Mouse (Mus musculus) embryo, embryonic 10.5 days (tissue): Measurements from ENCODE around the gene Lmna.
A peak's percentile ranks its signal among the peaks of the same experiment; 100 is the strongest.

Source experiments
- DNase-seq: peaks from one replicate; pipeline ENCODE4 v3.0.0-alpha.2; 2015; ENCODE audit warnings: low spot score

Gene Lmna

DNA sequence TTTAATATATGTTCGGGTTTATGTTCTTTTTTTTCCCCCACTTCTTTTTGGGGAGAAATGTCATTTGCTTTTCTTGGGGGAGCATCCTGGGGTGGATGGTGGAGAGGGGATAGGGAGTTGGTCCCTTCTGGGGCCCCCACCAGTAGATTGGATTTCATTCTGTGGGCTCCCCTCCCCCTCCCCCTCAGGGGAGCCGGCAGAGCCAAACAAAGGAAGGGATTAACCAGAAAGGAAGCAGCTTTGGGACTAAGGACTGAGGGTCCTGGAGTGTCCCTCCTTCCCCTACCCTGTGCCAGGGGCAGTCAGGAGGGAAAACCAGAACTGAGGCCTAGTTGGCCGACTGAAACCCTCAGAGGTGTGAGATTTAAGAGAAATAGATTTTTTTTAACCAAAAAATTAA is 29.6 kb upstream of the Lmna start:
- peak; percentile 77 for DNase-seq

GRCm38 (mm10) chr3:88538271-88539145 is 28.8 kb upstream of the Lmna start:
- DNase-seq, result peak; percentile 52

- no peak for DNase-seq
Measured at GRCm38 (mm10) chr3:88537146-88537545, 27.4 kb upstream of the Lmna start.

DNA sequence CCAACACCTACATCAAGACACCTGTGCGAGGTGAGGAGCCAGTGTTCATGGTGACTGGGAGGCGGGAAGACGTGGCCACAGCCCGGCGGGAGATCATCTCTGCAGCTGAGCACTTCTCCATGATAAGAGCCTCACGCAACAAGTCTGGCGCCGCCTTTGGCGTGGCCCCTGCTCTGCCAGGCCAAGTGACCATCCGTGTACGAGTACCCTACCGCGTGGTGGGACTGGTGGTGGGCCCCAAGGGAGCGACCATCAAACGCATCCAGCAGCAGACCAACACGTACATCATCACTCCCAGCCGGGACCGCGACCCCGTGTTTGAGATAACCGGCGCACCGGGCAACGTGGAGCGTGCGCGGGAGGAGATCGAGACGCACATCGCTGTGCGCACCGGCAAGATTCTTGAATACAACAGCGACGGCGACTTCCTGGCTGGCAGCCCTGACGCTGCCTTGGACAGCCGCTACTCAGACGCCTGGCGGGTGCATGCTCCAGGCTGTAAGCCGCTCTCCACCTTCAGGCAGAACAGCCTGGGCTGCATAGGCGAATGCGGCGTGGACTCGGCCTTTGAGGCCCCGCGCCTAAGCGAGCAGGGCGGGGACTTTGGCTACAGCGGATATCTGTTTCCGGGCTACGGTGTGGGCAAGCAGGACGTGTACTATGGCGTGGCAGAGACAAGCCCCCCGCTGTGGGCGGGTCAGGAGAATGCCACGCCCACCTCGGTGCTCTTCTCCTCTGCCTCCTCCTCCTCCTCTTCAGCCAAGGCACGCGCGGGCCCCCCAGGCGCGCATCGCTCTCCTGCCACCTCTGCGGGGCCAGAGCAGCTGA is 26.6 kb upstream of the Lmna start:
- DNase-seq, result peak; percentile 86

GRCm38 (mm10) chr3:88535527-88535926 is 25.8 kb upstream of the Lmna start:
- peak; percentile 7 for DNase-seq

DNA sequence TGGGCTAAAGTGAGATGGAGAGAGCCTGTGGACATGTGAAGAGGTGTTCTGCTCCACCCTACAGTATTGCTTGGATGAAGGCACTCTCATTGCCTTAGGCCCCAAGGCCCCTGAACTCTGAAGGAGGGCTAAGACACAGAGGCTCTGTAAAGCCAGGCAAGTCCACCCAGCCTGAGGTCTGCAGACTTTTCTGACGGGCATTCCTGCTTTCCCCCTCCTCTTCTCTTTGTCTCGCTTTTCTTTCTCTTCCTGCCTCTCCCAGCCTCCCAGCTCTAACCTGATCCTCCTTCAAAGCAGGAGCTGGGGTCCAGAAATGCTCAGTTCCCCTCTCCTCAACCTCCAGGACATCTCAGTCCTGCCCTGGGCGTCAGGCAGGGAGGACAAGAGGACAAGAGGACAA is 25.2 kb upstream of the Lmna start:
- DNase-seq, result peak; percentile 14

- no peak for DNase-seq
Measured at GRCm38 (mm10) chr3:88533706-88534105, 23.9 kb upstream of the Lmna start.

GRCm38 (mm10) chr3:88532689-88533511 is 23.1 kb upstream of the Lmna start:
- peak; percentile 83 for DNase-seq

- no peak for DNase-seq
Measured at GRCm38 (mm10) chr3:88532299-88532674, 22.5 kb upstream of the Lmna start, which contains the start of gene Mex3a. Gene Mex3a, plus strand, starts transcription at chr3:88532395.

GRCm38 (mm10) chr3:88531348-88532298 is 21.9 kb upstream of the Lmna start:
- DNase-seq, result peak; percentile 92

DNA sequence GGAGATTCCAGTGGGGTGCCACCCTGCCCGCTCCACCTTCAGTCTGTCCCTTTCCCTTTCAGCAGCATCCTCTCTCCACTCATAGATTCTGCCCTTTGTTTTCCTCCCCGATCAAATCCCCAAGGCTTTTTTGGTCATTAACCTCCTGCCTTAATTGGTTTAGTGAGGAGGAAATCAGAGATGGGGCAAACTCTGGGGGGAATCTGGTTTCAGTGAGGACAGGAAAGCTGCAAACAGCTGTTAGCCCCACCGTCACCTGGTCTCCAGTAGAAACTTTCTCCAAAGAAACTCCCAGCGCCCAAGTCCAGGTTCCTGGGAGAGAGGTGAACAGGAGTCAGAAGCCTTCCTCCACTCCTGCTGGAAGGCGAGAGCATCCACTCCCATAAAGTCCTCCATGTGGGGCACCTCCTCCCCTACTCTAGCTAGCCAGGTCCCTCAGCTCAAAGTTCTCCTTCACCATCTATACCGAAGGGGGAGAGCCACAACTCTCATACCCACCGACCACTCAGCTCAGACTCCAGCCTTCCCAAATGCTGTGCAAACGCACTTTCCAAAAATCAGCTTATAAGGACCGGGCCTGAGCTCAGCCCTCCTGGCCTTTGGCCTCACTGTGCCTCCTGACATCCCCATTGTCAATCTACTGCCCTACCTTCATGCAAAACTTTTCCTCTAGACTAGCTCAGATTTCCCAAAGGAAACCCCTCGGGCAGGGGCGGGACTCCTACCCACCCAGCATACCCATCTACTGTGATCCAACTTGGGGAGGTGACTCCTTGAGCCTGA is 20.5 kb upstream of the Lmna start:
- peak; percentile 68 for DNase-seq

DNA sequence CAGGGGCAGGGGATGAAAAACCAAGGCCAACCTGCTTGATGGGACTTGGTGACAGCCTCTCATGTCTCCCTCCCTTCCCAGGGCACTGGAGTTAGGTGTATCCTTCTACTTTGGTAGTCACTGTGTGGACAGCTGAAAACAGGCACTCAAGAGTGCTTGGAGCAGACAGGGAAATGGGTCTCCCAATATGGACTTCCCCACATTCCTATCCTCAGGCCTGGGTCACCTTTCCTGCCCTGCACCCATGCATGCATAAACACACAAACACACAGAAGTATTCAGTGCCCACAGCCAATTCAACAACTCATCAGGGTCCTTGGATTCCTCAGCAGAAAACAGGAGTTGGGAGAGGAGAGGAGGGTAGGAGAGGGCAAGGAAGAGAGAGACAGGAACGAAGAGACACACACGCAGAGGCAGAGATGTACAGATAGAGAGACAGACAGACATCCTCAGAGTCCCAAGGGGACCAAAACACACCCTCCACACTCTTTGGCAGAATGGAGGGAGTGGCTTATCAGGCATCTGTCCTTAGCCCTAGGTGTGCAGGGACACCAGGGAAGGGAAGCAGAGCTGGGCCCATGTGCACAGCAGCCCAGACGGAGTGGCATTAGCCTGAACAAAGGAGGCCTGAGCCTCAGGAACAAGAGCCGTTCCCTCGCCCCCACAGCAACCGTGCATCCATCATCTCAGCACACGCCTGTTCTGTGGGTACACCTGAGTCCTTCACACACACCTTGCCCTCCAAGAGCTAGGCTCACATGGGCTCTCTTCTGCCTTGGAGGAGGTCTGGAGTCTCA is 19.6 kb upstream of the Lmna start:
- no peak for DNase-seq

GRCm38 (mm10) chr3:88528646-88529045 is 18.9 kb upstream of the Lmna start:
- DNase-seq, result no peak

- DNase-seq, result no peak
Measured at GRCm38 (mm10) chr3:88527565-88527964, 17.8 kb upstream of the Lmna start.

- DNase-seq, result peak; percentile 95
Measured at GRCm38 (mm10) chr3:88526157-88527131, 16.7 kb upstream of the Lmna start.

GRCm38 (mm10) chr3:88525021-88525420 is 15.3 kb upstream of the Lmna start:
- no peak for DNase-seq

DNA sequence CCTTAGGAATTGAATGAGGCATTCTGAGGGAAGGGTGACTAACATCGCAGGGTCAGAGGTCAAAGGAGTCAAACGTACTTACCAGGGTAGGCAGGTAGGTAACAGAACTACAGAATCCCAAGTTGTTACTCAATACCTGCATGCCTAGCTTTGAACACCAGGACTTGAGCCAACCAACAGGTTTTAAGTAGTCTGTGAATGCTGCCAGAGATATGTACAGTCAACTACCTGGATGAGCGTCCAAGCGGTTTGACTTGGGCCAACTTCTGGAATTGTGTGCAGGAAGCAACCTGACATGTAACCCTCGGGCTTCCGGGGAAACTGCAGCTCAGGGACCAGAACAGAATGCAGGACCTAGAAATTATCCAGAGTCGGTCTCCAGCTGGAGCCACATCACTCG is 13.3 kb upstream of the Lmna start:
- DNase-seq, result no peak

- DNase-seq, result peak; percentile 89
Measured at GRCm38 (mm10) chr3:88521803-88522331, 12.1 kb upstream of the Lmna start.
